Mouse (Mus musculus): Measurements from ENCODE around the gene Papln. TPM values are rescaled to one million over a fixed set of nuclear protein-coding genes. Genes with fewer than 3 reads are reported as not detected.
A peak's percentile ranks its signal among the peaks of the same experiment; 100 is the strongest.

Gene Papln
- polyA plus RNA-seq, 1 experiment from 2014 or later = 2.1 TPM

GRCm38 (mm10) chr12:83790749-83791148 lies 27.3 kb downstream of the Papln start:
- no peak overlapping the region for H3K4me3 ChIP-seq (ENCODE audit: low read depth, low read length)
- no peak overlapping the region for H3K4me2 ChIP-seq (ENCODE audit: low read length)
- H3K27ac ChIP-seq (ENCODE audit: low read depth) = no peak overlapping the region
- peaks cover 28% of the 10 kb centered on the region for H3K36me3 ChIP-seq (ENCODE audit: control insufficient read depth, insufficient read depth, low read length)
- H3K9me3 ChIP-seq (ENCODE audit: control insufficient read depth, low read length) = no peaks in the 10 kb centered on the region
- no peak for DNase-seq (ENCODE audit: low spot score)
- WGBS = 71% methylated on average over 4 of the region's 4 CpGs
- no peaks in the 10 kb centered on the region for H3K4me1 ChIP-seq (replicated peaks; ENCODE audit: control insufficient read depth, insufficient read depth, low read length)
- H3K9ac ChIP-seq (ENCODE audit: low read length) = no peak overlapping the region
- no peaks in the 10 kb centered on the region for H3K27me3 ChIP-seq (replicated peaks; ENCODE audit: control insufficient read depth, insufficient read depth, low read length)
- no peak for ATAC-seq (replicated peaks; ENCODE audit: low FRiP score, low TSS enrichment, low read depth)

GRCm38 (mm10) chr12:83791737-83792136 lies 28.3 kb downstream of the Papln start:
- ATAC-seq (replicated peaks; ENCODE audit: low FRiP score, low TSS enrichment, low read depth) (no peak), DNase-seq (ENCODE audit: low spot score) (no peak)
- WGBS = 87% methylated on average over 10 of the region's 10 CpGs
- Histone ChIP-seq H3K27ac (ENCODE audit: low read depth) (no peak overlapping the region), H3K4me1 (replicated peaks; ENCODE audit: control insufficient read depth, insufficient read depth, low read length) (no peaks in the 10 kb centered on the region), H3K4me3 (ENCODE audit: low read depth, low read length) (no peak overlapping the region), H3K36me3 (ENCODE audit: control insufficient read depth, insufficient read depth, low read length) (peaks cover 34% of the 10 kb centered on the region), H3K4me2 (ENCODE audit: low read length) (no peak overlapping the region), H3K9me3 (ENCODE audit: control insufficient read depth, low read length) (no peaks in the 10 kb centered on the region), H3K9ac (ENCODE audit: low read length) (no peak overlapping the region), H3K27me3 (replicated peaks; ENCODE audit: control insufficient read depth, insufficient read depth, low read length) (no peaks in the 10 kb centered on the region)

- Histone ChIP-seq H3K4me1 (replicated peaks; ENCODE audit: control insufficient read depth, insufficient read depth, low read length) (no peaks in the 10 kb centered on the region), H3K4me2 (ENCODE audit: low read length) (no peak overlapping the region), H3K4me3 (ENCODE audit: low read depth, low read length) (no peak overlapping the region), H3K9ac (ENCODE audit: low read length) (no peak overlapping the region), H3K36me3 (ENCODE audit: control insufficient read depth, insufficient read depth, low read length) (peaks cover 41% of the 10 kb centered on the region), H3K27ac (ENCODE audit: low read depth) (no peak overlapping the region), H3K9me3 (ENCODE audit: control insufficient read depth, low read length) (no peaks in the 10 kb centered on the region), H3K27me3 (replicated peaks; ENCODE audit: control insufficient read depth, insufficient read depth, low read length) (no peaks in the 10 kb centered on the region)
- 55% methylated on average over 10 of the region's 10 CpGs for WGBS
- DNase-seq (ENCODE audit: low spot score) = no peak
- ATAC-seq (replicated peaks; ENCODE audit: low FRiP score, low TSS enrichment, low read depth) = no peak
These were observed 29.4 kb downstream of the Papln start for GRCm38 (mm10) chr12:83792706-83793410.

GRCm38 (mm10) chr12:83795051-83795450 lies 31.6 kb downstream of the Papln start:
- Histone ChIP-seq H3K9ac (ENCODE audit: low read length) (no peak overlapping the region), H3K27ac (ENCODE audit: low read depth) (no peak overlapping the region), H3K9me3 (ENCODE audit: control insufficient read depth, low read length) (no peaks in the 10 kb centered on the region), H3K36me3 (ENCODE audit: control insufficient read depth, insufficient read depth, low read length) (peaks cover 57% of the 10 kb centered on the region), H3K4me3 (ENCODE audit: low read depth, low read length) (no peak overlapping the region), H3K4me2 (ENCODE audit: low read length) (no peak overlapping the region), H3K27me3 (replicated peaks; ENCODE audit: control insufficient read depth, insufficient read depth, low read length) (no peaks in the 10 kb centered on the region), H3K4me1 (replicated peaks; ENCODE audit: control insufficient read depth, insufficient read depth, low read length) (no peaks in the 10 kb centered on the region)
- 56% methylated on average over 2 of the region's 2 CpGs for WGBS
- no peak for ATAC-seq (replicated peaks; ENCODE audit: low FRiP score, low TSS enrichment, low read depth)
- no peak for DNase-seq (ENCODE audit: low spot score)

GRCm38 (mm10) chr12:83795586-83795985 lies 32.2 kb downstream of the Papln start:
- peaks cover 63% of the 10 kb centered on the region for H3K36me3 ChIP-seq (ENCODE audit: control insufficient read depth, insufficient read depth, low read length)
- H3K4me3 ChIP-seq (ENCODE audit: low read depth, low read length) = no peak overlapping the region
- no peak overlapping the region for H3K27ac ChIP-seq (ENCODE audit: low read depth)
- H3K9me3 ChIP-seq (ENCODE audit: control insufficient read depth, low read length) = no peaks in the 10 kb centered on the region
- no peak overlapping the region for H3K9ac ChIP-seq (ENCODE audit: low read length)
- 88% methylated on average over 7 of the region's 7 CpGs for WGBS
- DNase-seq (ENCODE audit: low spot score) (no peak), ATAC-seq (replicated peaks; ENCODE audit: low FRiP score, low TSS enrichment, low read depth) (no peak)
- H3K4me1 ChIP-seq (replicated peaks; ENCODE audit: control insufficient read depth, insufficient read depth, low read length) = no peaks in the 10 kb centered on the region
- H3K4me2 ChIP-seq (ENCODE audit: low read length) = no peak overlapping the region
- H3K27me3 ChIP-seq (replicated peaks; ENCODE audit: control insufficient read depth, insufficient read depth, low read length) = no peaks in the 10 kb centered on the region

- Histone ChIP-seq H3K9me3 (ENCODE audit: control insufficient read depth, low read length) (no peaks in the 10 kb centered on the region), H3K4me1 (replicated peaks; ENCODE audit: control insufficient read depth, insufficient read depth, low read length) (no peaks in the 10 kb centered on the region), H3K9ac (ENCODE audit: low read length) (no peak overlapping the region), H3K36me3 (ENCODE audit: control insufficient read depth, insufficient read depth, low read length) (peaks cover 60% of the 10 kb centered on the region), H3K27me3 (replicated peaks; ENCODE audit: control insufficient read depth, insufficient read depth, low read length) (no peaks in the 10 kb centered on the region), H3K4me3 (ENCODE audit: low read depth, low read length) (no peak overlapping the region), H3K4me2 (ENCODE audit: low read length) (no peak overlapping the region), H3K27ac (ENCODE audit: low read depth) (no peak overlapping the region)
- ATAC-seq (replicated peaks; ENCODE audit: low FRiP score, low TSS enrichment, low read depth) (no peak), DNase-seq (ENCODE audit: low spot score) (no peak)
- 88% methylated on average over 5 of the region's 5 CpGs for WGBS
These were observed 34.9 kb downstream of the Papln start for GRCm38 (mm10) chr12:83798313-83798712.

GRCm38 (mm10) chr12:83800943-83801342 lies 37.5 kb downstream of the Papln start:
- no peak overlapping the region for H3K4me3 ChIP-seq (ENCODE audit: low read depth, low read length)
- DNase-seq (ENCODE audit: low spot score) (peak; percentile 36), ATAC-seq (replicated peaks; ENCODE audit: low FRiP score, low TSS enrichment, low read depth) (no peak)
- H3K4me1 ChIP-seq (replicated peaks; ENCODE audit: control insufficient read depth, insufficient read depth, low read length) = no peaks in the 10 kb centered on the region
- no peak overlapping the region for H3K9ac ChIP-seq (ENCODE audit: low read length)
- 62% methylated on average over 9 of the region's 9 CpGs for WGBS
- H3K27me3 ChIP-seq (replicated peaks; ENCODE audit: control insufficient read depth, insufficient read depth, low read length) = no peaks in the 10 kb centered on the region
- no peak overlapping the region for H3K27ac ChIP-seq (ENCODE audit: low read depth)
- H3K9me3 ChIP-seq (ENCODE audit: control insufficient read depth, low read length) = peaks cover 3% of the 10 kb centered on the region; the same call in 1 of the 2 replicates
- H3K36me3 ChIP-seq (ENCODE audit: control insufficient read depth, insufficient read depth, low read length) = peaks cover 71% of the 10 kb centered on the region
- H3K4me2 ChIP-seq (ENCODE audit: low read length) = no peak overlapping the region

- 94% methylated on average over 7 of the region's 7 CpGs for WGBS
- Histone ChIP-seq H3K27me3 (replicated peaks; ENCODE audit: control insufficient read depth, insufficient read depth, low read length) (no peaks in the 10 kb centered on the region), H3K9ac (ENCODE audit: low read length) (no peak overlapping the region), H3K4me3 (ENCODE audit: low read depth, low read length) (no peak overlapping the region), H3K36me3 (ENCODE audit: control insufficient read depth, insufficient read depth, low read length) (peaks cover 75% of the 10 kb centered on the region), H3K9me3 (ENCODE audit: control insufficient read depth, low read length) (peaks cover 4% of the 10 kb centered on the region; the same call in 1 of the 2 replicates), H3K4me1 (replicated peaks; ENCODE audit: control insufficient read depth, insufficient read depth, low read length) (no peaks in the 10 kb centered on the region), H3K27ac (ENCODE audit: low read depth) (no peak overlapping the region), H3K4me2 (ENCODE audit: low read length) (no peak overlapping the region)
- DNase-seq (ENCODE audit: low spot score) = peak; percentile 6
- ATAC-seq (replicated peaks; ENCODE audit: low FRiP score, low TSS enrichment, low read depth) = no peak
These were observed 40.2 kb downstream of the Papln start for GRCm38 (mm10) chr12:83803641-83804040.

- WGBS = 93% methylated on average over 3 of the region's 3 CpGs
- Histone ChIP-seq H3K9ac (ENCODE audit: low read length) (no peak overlapping the region), H3K4me2 (ENCODE audit: low read length) (no peak overlapping the region), H3K27ac (ENCODE audit: low read depth) (no peak overlapping the region), H3K9me3 (ENCODE audit: control insufficient read depth, low read length) (no peaks in the 10 kb centered on the region), H3K4me1 (replicated peaks; ENCODE audit: control insufficient read depth, insufficient read depth, low read length) (no peaks in the 10 kb centered on the region), H3K4me3 (ENCODE audit: low read depth, low read length) (no peak overlapping the region), H3K36me3 (ENCODE audit: control insufficient read depth, insufficient read depth, low read length) (peaks cover 17% of the 10 kb centered on the region), H3K27me3 (replicated peaks; ENCODE audit: control insufficient read depth, insufficient read depth, low read length) (no peaks in the 10 kb centered on the region)
- DNase-seq (ENCODE audit: low spot score) = no peak
- no peak for ATAC-seq (replicated peaks; ENCODE audit: low FRiP score, low TSS enrichment, low read depth)
These were observed 48.5 kb downstream of the Papln start for GRCm38 (mm10) chr12:83811901-83812300.

Measured in intestine, embryonic 14.5 days (tissue).